Mouse (Mus musculus) sigmoid colon, adult 10 weeks (tissue): Measurements from ENCODE around the gene Aurka. TPM values are rescaled to one million over a fixed set of nuclear protein-coding genes. Genes with fewer than 3 reads are reported as not detected.

ENCODE experiments used
- polyA plus RNA-seq: library from polyadenylated mRNA; stranded (reverse); fragments of 350-450 nt; fragmentation: Illumina TruSeq; extraction: RNeasy Lipid Tissue Mini Kit (QIAGEN cat#74804); gene quantifications from one replicate; pipeline ENCODE4 v1.2.3, GENCODE M21; 2014; ENCODE audit warnings: low read depth, low replicate concordance

Gene Aurka
- 4.5 TPM for polyA plus RNA-seq

GRCm38 (mm10) chr2:172370411-172371223 is at the start of gene Aurka, which contains the start of gene Cstf1:
Gene Aurka (minus strand): TSS chr2:172370535.
Gene Cstf1 (plus strand): TSS chr2:172370681.

GRCm38 (mm10) chr2:172393391-172394051 is 23.2 kb upstream of the Aurka start, which contains the start of gene Cass4:
Gene Cass4 (plus strand): TSS chr2:172393794.

GRCm38 (mm10) chr2:172345258-172345738 is 25.0 kb downstream of the Aurka start, which contains the start of gene Fam210b:
Gene Fam210b (plus strand): TSS chr2:172345565.

Other genes with a start within 250 kb of the Aurka start
- not detected for gene Mc3r, start 122.0 kb downstream of the Aurka start, polyA plus RNA-seq
- 29.0 TPM for gene Fam210b, start 25.0 kb downstream of the Aurka start, polyA plus RNA-seq
- 4.5 TPM for gene Cstf1, start 146 bp upstream of the Aurka start, polyA plus RNA-seq
- gene Cass4, start 23.3 kb upstream of the Aurka start, polyA plus RNA-seq: 0.54 TPM
- 2.9 TPM for gene Rtf2, start 70.0 kb upstream of the Aurka start, polyA plus RNA-seq
- gene Gcnt7, start 88.1 kb upstream of the Aurka start, polyA plus RNA-seq: not detected
- gene Fam209, start 102.0 kb upstream of the Aurka start, polyA plus RNA-seq: 0.76 TPM
- not detected for gene Tfap2c, start 179.1 kb upstream of the Aurka start, polyA plus RNA-seq